Mouse (Mus musculus) small intestine, adult 2 months (tissue): Measurements from ENCODE around the gene Usp17la.
"Not testable (repeated sequence)": the region's sequence is repeated elsewhere in the genome, so short reads cannot be mapped to it uniquely, and the experiment has no call there.

Source experiments
- CTCF ChIP-seq: fragments of 200-500 bp; IDR thresholded peaks from 2 replicates; pipeline ENCODE4 v1.5.1; 2012; ENCODE audit warnings: low read depth, mild to moderate bottlenecking, control low read depth, inconsistent platforms, low read length, moderate library complexity, mixed read lengths; ENCODE audit not compliant: insufficient replicate concordance, insufficient read length; ENCODE audit errors: extremely low read depth
- POLR2A ChIP-seq: fragments of 200-500 bp; IDR thresholded peaks from 2 replicates; pipeline ENCODE4 v1.6.1; 2012; ENCODE audit warnings: low read depth, mild to moderate bottlenecking, control low read depth, inconsistent platforms, low read length, moderate library complexity

- TF ChIP-seq POLR2A, CTCF: not testable (repeated sequence)
Measured at GRCm38 (mm10) chr7:104851546-104851945, 5.3 kb upstream of the Usp17la start.
